Mouse (Mus musculus) spleen, postnatal 36 days (tissue): ENCODE measurements around the gene Mif4gd.

ENCODE experiments used
- DNase-seq, 2 experiments: peaks; one replicate each; pipeline ENCODE4 v3.0.0; 2022; ENCODE audit warnings: low spot score in 2 of 2, mixed read lengths in 1 of 2

Gene Mif4gd

DNA sequence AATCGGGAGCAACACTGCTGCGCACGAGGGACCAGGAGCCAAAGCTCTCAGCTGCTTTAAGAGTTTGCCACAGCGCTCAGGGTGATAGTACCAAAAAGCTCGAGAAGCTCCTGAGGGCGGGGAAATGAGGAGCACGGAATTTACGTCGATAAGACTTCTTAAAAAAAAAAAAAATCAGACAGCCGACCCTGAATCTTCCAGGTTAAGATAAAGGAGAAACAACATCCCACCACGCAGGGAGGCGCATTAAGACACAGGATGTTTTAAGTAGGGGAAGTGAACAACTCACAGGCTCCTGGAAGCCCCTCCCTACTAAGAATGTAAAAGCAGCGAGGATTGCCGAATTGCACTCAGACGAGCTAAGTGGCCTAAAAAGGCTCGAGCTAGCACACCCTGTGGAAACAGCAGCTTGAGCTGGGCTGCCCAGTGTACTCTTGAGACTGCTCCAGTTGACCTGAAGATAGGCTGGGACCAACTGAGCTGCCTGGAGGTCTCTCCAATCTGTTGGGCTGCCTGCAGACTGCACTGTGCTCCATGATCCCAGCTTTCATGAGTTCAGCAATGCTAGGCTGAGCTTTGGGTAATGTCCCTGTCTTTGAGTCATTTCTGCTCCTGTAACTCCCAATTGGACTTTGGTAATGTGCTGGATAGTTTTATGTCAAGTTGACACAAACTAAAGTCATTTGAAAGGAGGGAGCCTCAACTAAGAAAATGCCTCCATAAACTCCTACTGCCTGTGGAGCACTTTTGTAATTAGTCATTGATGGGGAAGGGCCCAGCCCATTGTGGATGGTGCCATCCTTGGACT lies 573 bp upstream of the Mif4gd start:
- peak; percentile 61 to 68 for DNase-seq

DNA sequence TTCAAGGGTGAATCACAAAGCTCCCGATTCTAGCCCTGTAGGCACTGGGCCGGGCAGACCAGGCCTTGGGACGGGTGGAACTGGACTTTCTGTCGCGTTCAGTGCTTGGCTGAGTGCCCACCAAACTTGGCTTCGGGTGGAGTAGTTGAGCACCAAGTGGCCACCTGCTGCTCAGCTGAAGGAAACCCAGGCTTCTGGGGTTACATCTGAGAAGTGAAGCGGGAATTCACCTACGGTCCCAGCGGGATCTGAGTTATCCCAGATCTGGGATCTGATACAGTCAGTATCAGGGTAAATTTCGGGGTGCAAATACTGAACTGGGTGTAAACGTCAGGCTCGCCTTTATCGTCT lies 735 bp downstream of the Mif4gd start:
- DNase-seq = peak; percentile 51 to 70

DNA sequence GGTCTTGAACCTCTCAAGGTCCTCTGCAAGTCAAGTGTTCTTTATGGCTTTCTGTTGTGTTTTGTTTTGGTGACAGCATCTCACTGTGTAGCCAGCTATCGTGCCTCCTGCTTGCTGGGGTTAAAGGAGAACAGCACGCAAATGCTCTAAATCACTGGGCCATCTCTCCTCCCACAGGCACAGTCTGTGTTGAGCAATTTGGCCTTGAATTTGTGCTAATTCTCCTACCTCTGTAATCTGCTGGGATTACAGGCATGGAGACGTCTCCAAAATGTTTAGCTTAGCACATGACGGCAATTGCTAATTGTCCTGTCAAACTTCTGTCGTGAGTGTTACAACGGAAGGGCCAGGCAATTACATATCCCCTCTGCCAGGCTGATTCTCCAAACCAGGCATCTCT lies 1.6 kb downstream of the Mif4gd start:
- DNase-seq = no peak

DNA sequence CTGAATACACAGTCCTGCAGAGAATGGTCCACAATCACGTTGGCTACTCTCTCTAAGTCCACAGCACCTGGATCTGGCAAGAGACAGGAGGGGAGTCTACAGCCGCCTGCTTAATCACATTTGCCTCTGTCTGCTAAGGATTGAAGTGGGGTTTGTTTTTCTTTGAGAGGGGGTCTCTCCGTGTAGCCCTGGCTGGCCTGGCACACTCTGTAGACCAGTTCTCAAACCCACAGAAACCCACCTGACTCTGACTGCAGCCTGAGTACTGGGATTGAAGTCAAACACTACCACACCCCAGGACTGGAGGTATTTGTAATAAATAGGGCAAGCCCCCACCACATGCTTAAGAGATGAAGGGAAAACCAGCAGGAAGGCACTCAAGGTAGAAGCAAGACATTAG lies 3.2 kb downstream of the Mif4gd start:
- no peak for DNase-seq

DNA sequence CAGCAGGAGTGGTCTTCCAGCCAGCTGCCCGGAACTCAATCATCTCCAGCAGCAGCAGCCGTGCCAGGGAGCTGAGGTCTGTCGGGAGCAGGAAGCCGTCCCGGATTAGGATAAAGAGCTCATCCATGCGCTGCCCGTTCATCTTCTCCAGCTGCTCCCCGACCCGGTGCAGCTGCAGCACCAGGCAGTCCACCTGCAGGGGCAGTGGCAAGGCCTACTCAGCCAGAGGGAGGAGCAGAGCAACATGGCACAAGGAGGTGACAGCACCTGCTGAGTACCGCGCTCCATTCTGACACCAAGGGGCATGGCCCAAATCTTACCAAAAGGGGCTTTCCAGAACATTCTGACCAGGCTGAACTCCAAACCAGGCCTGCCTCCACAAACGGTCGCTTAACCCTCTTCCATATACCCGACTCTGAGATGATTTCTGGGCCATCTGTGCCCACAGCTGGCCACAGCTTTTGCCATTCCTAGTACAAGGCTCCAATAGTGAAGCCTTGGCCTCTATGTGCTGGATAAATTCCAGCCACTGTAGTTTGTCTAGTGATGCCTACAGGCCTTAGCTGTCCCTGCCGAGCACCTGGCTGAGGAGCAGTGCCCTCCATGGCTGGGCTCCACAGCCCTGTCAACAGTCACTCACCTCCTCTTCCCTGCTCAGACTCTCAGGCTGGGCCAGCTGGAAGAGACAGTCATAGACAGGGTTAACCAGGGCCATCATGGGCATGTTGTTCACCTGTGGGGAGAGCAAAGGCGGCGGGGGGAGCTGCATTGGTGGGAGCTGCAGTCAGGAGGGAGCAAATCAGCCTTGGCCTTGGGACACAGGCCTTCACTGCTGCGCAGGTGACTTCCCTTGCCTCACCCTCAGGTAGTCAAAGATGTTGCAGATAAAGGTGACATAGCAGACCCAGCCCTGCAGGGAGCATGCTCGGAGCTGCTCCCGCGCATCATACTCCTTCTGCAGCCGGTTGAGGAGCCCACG lies 4.1 kb downstream of the Mif4gd start:
- DNase-seq = no peak

DNA sequence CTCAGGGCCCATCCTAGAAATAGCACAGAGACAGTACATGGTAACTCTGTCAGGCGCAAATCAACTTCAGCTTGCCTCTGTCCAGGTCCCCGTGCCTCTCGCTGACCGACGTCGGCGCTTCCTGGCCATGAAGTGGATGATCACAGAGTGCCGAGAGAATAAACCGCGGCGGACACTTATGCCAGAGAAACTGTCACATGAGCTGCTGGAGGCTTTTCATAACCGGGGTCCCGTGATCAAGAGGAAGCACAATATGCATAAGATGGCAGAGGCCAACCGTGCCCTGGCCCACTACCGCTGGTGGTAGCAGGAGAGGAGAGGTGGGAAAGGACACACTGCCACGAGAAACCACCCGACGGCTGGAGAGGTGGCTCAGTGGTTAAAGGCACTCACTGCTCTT lies 6.0 kb downstream of the Mif4gd start:
- no peak for DNase-seq

DNA sequence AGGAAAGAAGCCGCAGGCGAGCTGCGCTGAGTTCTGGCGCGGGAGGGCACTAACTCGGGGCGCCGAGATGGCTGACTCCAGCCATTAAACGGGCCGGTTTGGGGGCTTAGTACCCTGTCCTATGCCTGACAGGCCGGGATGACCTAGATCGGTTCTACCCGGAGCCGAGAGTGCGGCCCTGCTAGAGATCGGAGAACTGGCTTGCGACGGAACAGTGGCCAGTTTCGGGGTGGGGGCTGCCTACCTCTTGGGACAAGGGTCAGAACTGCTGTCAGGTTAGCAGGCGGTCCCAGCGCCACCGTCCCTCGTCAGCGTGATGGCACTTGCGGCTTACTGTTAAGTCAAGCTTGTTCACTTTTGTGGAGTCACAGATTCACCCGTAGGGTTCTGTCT lies 8.5 kb downstream of the Mif4gd start:
- DNase-seq = peak in 1 of 2 experiments; percentile 30

DNA sequence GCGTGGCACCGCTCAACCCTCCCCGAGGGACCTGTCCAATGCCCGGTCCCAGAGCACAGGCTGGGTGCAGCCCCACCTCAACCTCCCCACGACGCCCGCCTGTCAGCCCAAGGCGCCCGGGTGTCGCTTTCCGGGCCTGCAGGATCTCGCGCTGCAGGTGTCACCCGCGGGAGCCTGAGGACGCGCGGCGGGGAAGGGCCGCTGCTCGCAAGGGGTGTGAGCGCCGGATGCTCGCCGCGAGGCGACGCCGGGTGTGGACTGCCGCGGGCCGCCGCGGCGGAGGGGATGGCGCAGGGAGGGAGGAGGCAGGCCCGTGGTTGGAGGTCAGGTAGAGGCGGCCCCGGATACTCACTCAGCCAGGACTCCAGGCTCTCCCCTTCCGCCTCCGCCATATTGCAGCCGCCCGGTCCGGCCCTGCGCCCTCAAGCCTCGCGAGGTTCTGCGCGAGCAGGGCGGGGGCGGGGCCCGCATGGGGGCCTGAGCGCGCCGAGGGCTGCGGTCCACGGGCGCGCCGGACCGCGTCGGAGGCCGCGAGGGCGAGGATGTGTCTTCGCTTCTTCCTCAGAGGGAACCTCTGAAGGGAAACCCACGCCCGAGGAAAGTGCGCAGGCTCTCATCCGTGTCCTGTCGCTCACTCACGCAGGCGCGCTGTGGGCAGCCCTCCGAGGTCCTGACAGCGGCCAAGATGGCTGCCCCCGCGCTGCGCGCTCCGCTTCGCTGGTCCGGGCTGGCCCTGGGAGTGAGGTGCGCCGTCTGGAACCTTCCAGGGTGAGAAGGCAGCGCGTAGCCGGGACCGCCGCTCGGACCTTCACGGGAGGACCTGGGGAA lies 9.1 kb downstream of the Mif4gd start, which contains the start of the genes Mrps7 and Gga3:
Mrps7 (plus strand) TSS at position 450 of the 828 bp plus-strand sequence.
Gga3 (minus strand) TSS at position 576 of the 828 bp plus-strand sequence.
- peak; percentile 93 for DNase-seq

DNA sequence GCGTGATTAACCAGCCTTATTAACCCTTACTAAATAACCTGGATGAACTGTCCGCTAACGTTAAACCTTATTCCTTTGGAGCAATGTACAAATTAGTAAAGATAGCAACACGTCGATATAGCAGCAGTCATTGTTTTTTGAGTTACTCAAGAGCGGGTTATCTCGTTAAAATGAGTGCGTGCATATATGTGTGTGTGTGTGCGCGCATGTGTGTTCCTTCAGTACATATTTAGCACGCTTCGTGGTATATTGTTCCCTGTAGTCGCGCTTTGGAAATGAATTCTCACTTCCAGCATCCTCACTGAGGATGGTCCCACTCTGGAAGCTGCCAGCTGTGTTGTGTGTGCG lies 9.7 kb downstream of the Mif4gd start:
- DNase-seq = no peak

DNA sequence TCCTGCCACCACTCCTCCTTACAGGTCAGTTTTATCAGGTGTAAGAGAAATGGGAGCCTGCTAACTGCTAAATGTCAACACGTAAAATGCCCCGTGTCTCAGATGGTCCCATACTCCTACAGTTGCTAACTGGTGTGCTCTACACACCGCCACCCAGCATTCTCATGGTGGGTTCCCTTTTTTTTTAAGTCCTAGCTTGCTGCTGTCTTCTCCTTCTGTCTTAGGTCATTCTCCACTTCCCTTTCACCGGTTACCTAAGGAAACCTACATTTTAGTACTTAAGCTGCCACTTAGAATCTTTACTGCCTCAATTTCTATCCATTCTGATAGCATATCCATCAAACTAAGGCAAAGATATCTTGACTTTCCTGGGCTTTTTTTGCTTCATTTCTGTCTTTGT lies 11.6 kb downstream of the Mif4gd start:
- peak in 1 of 2 experiments; percentile 29 for DNase-seq

DNA sequence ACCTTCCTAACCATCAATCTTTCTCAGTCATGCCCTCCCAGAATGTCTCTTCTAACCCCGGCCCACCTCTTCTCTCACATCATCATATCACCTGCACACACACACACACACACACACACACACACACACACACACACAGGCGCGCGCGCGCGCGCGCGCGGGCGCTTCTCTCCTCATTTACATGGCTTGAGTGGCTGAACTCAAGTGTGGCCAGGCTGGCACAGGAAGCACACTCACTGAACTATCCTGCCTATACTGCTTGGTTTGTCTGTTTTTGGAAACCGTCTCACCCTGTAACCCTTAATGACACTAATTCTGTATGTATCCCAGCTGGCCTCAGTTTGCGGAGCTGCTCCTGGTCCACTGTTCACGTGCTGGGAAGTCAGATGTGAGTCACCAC lies 12.0 kb downstream of the Mif4gd start:
- DNase-seq = peak; percentile 32 to 40

DNA sequence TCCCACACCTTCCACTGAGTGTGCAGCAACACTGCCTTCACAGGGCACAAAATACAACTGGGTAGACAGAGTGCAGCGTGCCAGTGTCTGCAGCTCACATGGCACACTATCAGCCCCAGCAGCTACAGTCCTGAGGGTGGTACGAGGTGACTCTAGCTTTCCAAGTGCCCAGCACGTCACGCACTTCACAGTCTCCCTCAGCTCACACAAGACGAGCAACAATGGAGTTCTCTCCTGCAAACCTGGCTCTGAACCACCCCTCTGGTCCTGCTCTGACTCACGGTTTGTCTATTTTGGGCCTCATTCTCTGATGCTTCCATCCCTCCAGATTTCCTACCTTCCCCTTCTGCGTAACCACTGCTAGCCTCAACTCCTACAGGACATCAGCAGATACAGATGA lies 13.0 kb downstream of the Mif4gd start:
- no peak for DNase-seq

DNA sequence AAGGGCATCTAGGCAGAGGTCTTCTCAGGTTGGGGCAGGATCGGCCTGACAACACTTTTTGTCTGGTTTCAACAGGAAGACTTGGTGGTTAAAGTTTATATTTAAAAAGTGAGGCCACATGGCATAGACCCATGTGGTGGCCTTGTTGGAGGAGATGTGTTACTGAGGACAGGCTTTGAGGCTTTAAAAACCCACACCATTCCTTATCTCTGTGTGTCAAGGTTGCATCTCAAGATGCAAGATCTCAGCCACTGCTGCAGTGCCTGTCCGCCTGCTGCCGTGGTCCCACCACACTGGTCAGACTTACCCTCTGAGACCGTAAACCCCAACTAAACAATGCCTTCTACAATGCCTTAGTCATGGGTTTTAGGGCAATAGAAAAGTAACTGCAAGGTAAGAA lies 14.5 kb downstream of the Mif4gd start:
- DNase-seq = no peak

DNA sequence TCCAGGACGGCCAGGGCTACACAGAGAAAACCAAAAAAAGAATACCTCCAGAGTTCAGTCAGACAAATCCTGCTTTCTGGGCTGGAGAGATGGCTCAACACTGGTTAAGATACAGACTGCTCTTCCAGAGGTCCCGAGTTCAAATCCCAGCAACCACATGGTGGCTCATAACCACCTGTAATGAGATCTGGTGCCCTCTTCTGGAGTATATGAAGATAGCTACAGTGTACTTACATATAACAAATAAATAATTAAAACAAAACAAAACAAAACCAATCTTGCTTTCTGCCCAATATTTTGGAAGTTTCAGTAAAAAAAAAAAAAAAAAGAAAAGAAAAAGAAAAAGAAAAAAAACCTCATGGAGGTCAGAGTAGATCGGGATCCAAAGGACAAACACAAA lies 17.6 kb downstream of the Mif4gd start:
- DNase-seq = no peak

DNA sequence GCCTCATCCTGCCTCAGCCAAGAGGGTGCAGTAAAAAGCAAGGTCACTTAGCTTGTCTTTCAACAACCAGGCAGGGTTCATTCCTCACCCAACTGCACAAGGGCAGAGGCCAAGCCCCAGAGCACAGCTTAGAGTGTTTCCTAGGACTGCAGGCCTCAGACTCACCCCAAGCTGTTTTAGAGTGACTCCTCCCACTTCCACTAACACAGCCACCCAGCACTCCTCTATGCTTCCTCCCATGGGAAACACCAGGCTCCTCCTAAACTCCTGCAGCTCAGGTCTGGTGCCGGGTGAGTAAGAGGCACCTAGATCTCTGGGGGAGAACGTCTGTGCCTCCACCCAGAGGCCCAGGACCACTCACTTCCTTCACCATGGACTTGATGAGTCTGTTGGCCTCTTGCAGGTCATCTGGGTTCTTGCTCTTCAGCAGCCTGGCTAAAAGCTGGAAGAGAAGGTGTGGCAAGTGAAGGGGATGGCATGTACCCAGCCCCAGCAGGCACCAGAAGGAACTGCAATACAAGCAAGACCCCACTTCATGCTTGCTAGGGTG lies 22.2 kb downstream of the Mif4gd start:
- DNase-seq = no peak

DNA sequence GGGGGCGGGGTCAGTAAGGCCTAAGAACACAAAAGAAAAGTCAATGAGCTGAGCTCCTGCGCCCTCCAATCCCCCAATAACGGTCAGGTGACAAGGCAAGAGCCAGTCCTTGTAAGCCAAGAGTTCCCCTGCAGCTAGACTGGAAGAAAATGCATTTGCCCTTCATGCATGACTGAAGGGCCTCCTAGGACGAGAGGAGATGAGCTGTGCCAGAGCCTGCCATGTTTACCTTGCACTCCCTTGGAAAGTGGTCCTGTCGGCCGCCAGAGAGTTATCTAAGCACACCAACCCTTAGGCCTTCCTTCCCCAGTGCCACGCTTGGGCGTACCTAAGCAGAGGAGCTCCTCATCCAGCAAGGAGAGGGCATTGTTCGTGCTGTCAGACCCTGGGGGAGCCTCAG lies 24.8 kb downstream of the Mif4gd start:
- no peak for DNase-seq

DNA sequence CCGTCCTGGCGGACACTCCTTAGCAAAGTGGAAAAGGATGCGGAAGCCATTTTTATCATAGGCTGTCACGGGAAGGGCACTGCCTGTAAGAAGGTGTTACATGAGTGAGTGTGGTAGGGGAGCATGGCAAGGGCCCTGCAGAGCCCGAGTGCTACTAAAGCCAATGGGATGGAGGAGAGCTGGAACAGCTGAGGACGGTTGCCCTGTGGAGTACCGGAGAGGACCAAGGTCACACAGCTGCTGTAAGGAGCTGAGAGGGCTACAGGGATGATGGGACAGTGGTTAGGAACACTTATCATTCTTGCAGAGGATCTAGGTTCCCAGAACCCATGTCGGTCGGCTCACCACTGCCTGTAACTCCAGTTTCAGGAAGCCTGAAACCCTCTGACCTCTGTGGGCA lies 26.4 kb downstream of the Mif4gd start:
- DNase-seq = no peak

DNA sequence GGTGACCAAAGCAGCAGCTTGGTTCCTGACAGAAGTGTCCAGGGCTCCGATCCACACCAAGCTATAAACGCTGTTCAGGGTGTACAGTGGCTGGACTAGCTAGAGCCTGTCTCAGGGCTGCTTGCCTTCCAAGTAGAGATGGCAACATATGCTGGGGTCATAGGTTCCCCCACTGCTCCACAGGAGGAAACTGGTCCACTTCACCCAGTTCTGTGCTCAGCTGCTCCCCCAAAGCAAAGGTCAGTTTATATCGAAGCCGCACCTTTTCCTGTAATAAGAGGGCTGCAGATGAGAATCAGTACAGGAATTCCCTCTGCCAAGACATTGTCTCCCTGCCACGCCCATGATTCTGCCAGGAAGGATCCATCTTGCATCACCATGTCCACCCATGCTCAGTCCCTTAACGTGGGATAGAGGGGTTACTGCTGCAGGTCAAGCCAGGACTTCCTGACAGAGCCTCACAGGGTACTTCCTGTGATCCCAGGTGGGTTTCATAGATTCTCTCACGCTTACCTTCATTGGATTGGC lies 27.1 kb downstream of the Mif4gd start:
- no peak for DNase-seq

DNA sequence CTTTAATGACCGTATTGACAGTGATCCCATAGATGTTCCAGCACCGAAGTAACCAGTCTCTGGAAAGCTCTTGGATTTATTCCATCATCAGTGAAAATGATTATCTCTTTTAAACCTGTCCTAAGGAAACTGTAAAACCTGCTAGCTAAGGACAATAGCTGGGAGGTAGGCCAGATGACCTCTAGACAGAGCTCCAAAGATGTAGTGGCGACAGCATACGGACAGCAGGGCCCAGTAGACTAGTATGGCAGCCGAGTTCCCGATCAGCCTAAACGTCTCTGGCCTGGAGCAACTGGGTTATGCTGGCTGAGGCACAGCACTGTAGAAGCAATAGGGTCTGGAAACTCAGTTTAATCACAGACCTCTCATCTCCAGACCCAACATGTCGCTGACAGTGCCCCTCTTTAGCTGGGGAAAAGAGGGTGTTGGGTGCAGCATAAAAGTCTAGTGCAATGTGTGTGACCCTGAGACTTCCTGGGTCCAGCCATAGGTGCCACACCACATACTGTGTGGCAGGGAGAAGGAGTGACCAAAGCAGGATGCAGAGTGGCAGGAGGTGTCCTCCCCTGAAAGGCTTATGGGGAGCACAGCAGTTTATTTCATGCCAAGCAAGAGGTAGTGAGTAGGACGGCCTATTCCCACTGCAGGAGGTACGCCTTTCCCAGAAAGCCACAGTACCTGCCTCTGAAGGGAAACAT lies 28.2 kb downstream of the Mif4gd start:
- DNase-seq = no peak

DNA sequence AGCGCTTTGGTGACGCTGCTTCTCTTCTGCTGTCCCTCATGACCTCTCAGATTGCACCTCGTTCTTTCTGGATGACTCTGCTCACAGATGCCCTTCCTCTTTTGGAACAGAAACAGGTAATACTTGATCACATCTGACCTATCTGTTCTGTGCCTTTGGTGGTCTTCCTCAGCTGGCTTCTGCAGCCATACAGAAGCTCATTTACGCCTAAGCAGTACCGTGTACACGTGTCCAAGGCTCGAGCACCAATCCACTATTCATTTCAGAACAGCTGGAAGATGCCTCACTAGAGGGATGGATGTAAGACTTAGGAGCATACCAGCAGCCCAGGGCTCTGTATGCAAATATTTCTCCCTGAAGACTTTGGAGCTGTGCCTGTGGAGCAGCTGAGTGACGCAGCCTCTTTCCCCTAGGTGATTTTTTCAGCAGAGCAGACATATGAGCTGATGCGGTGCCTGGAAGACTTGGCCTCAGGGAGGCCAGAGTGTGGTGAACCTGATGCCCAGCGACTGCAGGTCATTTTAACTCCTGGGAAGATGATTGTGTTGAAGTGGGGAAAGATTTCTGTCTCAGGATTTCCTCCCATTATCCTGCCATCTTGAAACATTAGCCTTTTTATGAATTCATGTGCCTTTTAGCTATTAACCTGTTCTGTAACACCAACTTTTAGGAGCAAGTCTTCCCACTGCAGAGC lies 29.7 kb downstream of the Mif4gd start:
- no peak for DNase-seq
